Mouse (Mus musculus) bone marrow macrophage, adult 2 months (primary cell): ENCODE results near the gene Fbxw2. TPM values are rescaled to one million over a fixed set of nuclear protein-coding genes. Genes with fewer than 3 reads are reported as not detected.
"Not testable (repeated sequence)": the region's sequence is repeated elsewhere in the genome, so short reads cannot be mapped to it uniquely, and the experiment has no call there.

Experiments used
- H3K27ac ChIP-seq: 2 replicates; pipeline ENCODE4 v1.5.1; 2012; ENCODE audit warnings: low read depth, low read length; ENCODE audit not compliant: insufficient read depth
- H3K4me1 ChIP-seq: 2 replicates; pipeline ENCODE4 v1.6.1; 2012; ENCODE audit warnings: low read length; ENCODE audit not compliant: control insufficient read depth, insufficient read depth
- H3K4me3 ChIP-seq: 2 replicates; pipeline ENCODE4 v1.5.1; 2012; ENCODE audit warnings: mild to moderate bottlenecking, low read length, moderate library complexity; ENCODE audit not compliant: insufficient read depth
- CTCF ChIP-seq: IDR thresholded peaks from 2 replicates; pipeline ENCODE4 v1.5.1; 2012; ENCODE audit warnings: low read depth, mild to moderate bottlenecking, low read length, moderate library complexity
- POLR2A ChIP-seq: IDR thresholded peaks from 2 replicates; pipeline ENCODE4 v1.6.1; 2012; ENCODE audit warnings: mild to moderate bottlenecking, low read depth, low read length, borderline replicate concordance
- polyA plus RNA-seq: library from polyadenylated mRNA; stranded (reverse); fragments of >200 nt; gene quantifications from 2 replicates; pipeline ENCODE4 v1.2.4, GENCODE M21; 2012; ENCODE audit not compliant: missing spikeins, insufficient read depth, insufficient read length

Gene Fbxw2
- polyA plus RNA-seq, 1 experiment: 56.3 TPM

GRCm38 (mm10) chr2:34841706-34842105 lies 15.6 kb upstream of the Fbxw2 start:
- H3K4me1 ChIP-seq: no peaks in the 10 kb centered on the region
- TF ChIP-seq POLR2A (no peak), CTCF (no peak)
- no peak overlapping the region for H3K4me3 ChIP-seq
- H3K27ac ChIP-seq: no peak overlapping the region

- H3K27ac ChIP-seq, H3K4me3 ChIP-seq, H3K4me1 ChIP-seq: not testable (repeated sequence)
Measured at GRCm38 (mm10) chr2:34840143-34840542, 14.0 kb upstream of the Fbxw2 start.

GRCm38 (mm10) chr2:34835669-34836068 lies 9.6 kb upstream of the Fbxw2 start:
- Histone ChIP-seq H3K4me1 (no peaks in the 10 kb centered on the region), H3K4me3 (no peak overlapping the region), H3K27ac (no peak overlapping the region)
- TF ChIP-seq POLR2A: no peak
- TF ChIP-seq CTCF: no peak

GRCm38 (mm10) chr2:34833624-34834023 lies 7.5 kb upstream of the Fbxw2 start:
- no peak for TF ChIP-seq CTCF
- Histone ChIP-seq H3K27ac (no peak overlapping the region), H3K4me3 (no peak overlapping the region), H3K4me1 (no peaks in the 10 kb centered on the region)

GRCm38 (mm10) chr2:34832766-34833457 lies 6.8 kb upstream of the Fbxw2 start, which contains the start of gene Gm34653:
TSS of gene Gm34653 (plus strand) at chr2:34833007.
- H3K4me3 ChIP-seq, H3K27ac ChIP-seq, H3K4me1 ChIP-seq: not testable (repeated sequence)

GRCm38 (mm10) chr2:34830066-34830465 lies 4.0 kb upstream of the Fbxw2 start:
- H3K27ac ChIP-seq, H3K4me3 ChIP-seq: not testable (repeated sequence)
- H3K4me1 ChIP-seq: peaks cover 15% of the 10 kb centered on the region

- H3K4me1 ChIP-seq: peaks cover 19% of the 10 kb centered on the region
- H3K27ac ChIP-seq: peak overlapping the region; percentile 35
- TF ChIP-seq CTCF: no peak
- TF ChIP-seq POLR2A: no peak
- no peak overlapping the region for H3K4me3 ChIP-seq
Measured at GRCm38 (mm10) chr2:34828026-34828425, 1.9 kb upstream of the Fbxw2 start.

GRCm38 (mm10) chr2:34827591-34827990 lies 1.5 kb upstream of the Fbxw2 start:
- Histone ChIP-seq H3K27ac (peak overlapping the region; percentile 35), H3K4me3 (no peak overlapping the region), H3K4me1 (peaks cover 19% of the 10 kb centered on the region)
- TF ChIP-seq CTCF: no peak
- no peak for TF ChIP-seq POLR2A

GRCm38 (mm10) chr2:34826460-34827231 lies 535 bp upstream of the Fbxw2 start:
- Histone ChIP-seq H3K4me3 (peak overlapping the region; percentile 69), H3K4me1 (peaks cover 19% of the 10 kb centered on the region), H3K27ac (peak overlapping the region; percentile 51)
- TF ChIP-seq CTCF (no peak), POLR2A (no peak)

GRCm38 (mm10) chr2:34818492-34818891 lies 7.6 kb downstream of the Fbxw2 start:
- Histone ChIP-seq H3K4me3 (no peak overlapping the region), H3K27ac (no peak overlapping the region), H3K4me1 (peaks cover 6% of the 10 kb centered on the region; the same call in 1 of the 2 replicates)
- TF ChIP-seq CTCF (no peak), POLR2A (no peak)

- not testable (repeated sequence) for H3K4me1 ChIP-seq, H3K27ac ChIP-seq, H3K4me3 ChIP-seq
Measured at GRCm38 (mm10) chr2:34815893-34816292, 10.2 kb downstream of the Fbxw2 start.
